ENCODE assay signal across 8 mouse cellular contexts in genomic region chr14:101483230-101483629, GRCm38 (mm10).
DNase-seq lines count a peak whose midpoint lies in the region; ATAC-seq lines count a peak whose summit lies in the region.

No protein-coding gene starts in this region.

- intact Hi-C loops in heart, postnatal 14 days (cut with DNase I), result no loop called here

- ATAC-seq in cerebellum, adult (ENCODE audit: insufficient number of reproducible peaks, low FRiP score, low TSS enrichment), result peak; percentile 49

- DNase-seq in cerebellum, postnatal 4 days (ENCODE audit: low spot score in 2 of 2), result no peak
- DNase-seq in 416B (ENCODE audit: low read depth), result peak; percentile 24
- peak; percentile 29 to 51 for DNase-seq in cerebellum, postnatal 25 days
- peak; percentile 11 to 59 for DNase-seq in heart, postnatal 14 days
- DNase-seq in embryo, embryonic 10.5 days (ENCODE audit: low spot score), result no peak
- DNase-seq in embryo, embryonic 11 days, result no peak
- DNase-seq in B cell, adult 2 months, result no peak

Comparison
In these comparisons a context has a peak if more than half of its experiments do, and no peak if none do; other contexts are left out.
1. DNase-seq: peak in 416B (single experiment), cerebellum, postnatal 25 days (2 of 2) and heart, postnatal 14 days (2 of 2); none in cerebellum, postnatal 4 days (0 of 2), embryo, embryonic 10.5 days (single experiment), embryo, embryonic 11 days (single experiment) and B cell, adult 2 months (0 of 2).